Mouse (Mus musculus) liver, embryonic 12.5 days (tissue): ENCODE data around the gene Synm. TPM values are rescaled to one million over a fixed set of nuclear protein-coding genes. Genes with fewer than 3 reads are reported as not detected.

Source experiments
- ATAC-seq: fragments of 200-750 bp; cut with Nextera tagmentation; 2 replicates; pipeline ENCODE4 v1.8.0; 2017; ENCODE audit warnings: moderate number of reproducible peaks, mild to moderate bottlenecking, moderate library complexity
- H3K27ac ChIP-seq: fragments of 300-500 bp; sonication (generic); 2 replicates; pipeline ENCODE4 v1.5.1; 2016; ENCODE audit warnings: mild to moderate bottlenecking
- H3K27me3 ChIP-seq: fragments of 300-500 bp; sonication (generic); replicated peaks from 2 replicates; pipeline ENCODE4 v1.6.1; 2016; ENCODE audit warnings: mild to moderate bottlenecking, moderate library complexity
- H3K36me3 ChIP-seq: fragments of 300-500 bp; sonication (generic); 2 replicates; pipeline ENCODE4 v1.6.1; 2016; ENCODE audit warnings: mild to moderate bottlenecking, moderate library complexity
- H3K4me1 ChIP-seq: fragments of 300-500 bp; sonication (generic); 2 replicates; pipeline ENCODE4 v1.6.1; 2016
- H3K4me2 ChIP-seq: fragments of 300-500 bp; sonication (generic); 2 replicates; pipeline ENCODE4 v1.6.1; 2016; ENCODE audit warnings: mild to moderate bottlenecking, moderate library complexity
- H3K4me3 ChIP-seq: fragments of 300-500 bp; sonication (generic); 2 replicates; pipeline ENCODE4 v1.5.1; 2016; ENCODE audit warnings: mild to moderate bottlenecking, moderate library complexity
- H3K9ac ChIP-seq: fragments of 300-500 bp; sonication (generic); 2 replicates; pipeline ENCODE4 v1.6.1; 2016; ENCODE audit warnings: mild to moderate bottlenecking, moderate library complexity
- H3K9me3 ChIP-seq: fragments of 300-500 bp; sonication (generic); replicated peaks from 2 replicates; pipeline ENCODE4 v1.6.1; 2016; ENCODE audit warnings: mild to moderate bottlenecking, moderate library complexity
- WGBS: fragments of 180-500 bp; shearing (Covaris S2); methylation state at CpG from one replicate; pipeline ENCODE4 v1.1.7; 2016; ENCODE audit not compliant: insufficient replicate concordance; 5-methylcytosine and 5-hydroxymethylcytosine counted together
- polyA plus RNA-seq: library from polyadenylated mRNA; unstranded; fragments of >200 nt; fragmentation: Nextera tagmentation; extraction: Ambion mirVana; gene quantifications from 2 replicates; pipeline ENCODE4 v1.2.1, GENCODE M21; 2016

Gene Synm
- polyA plus RNA-seq, 1 experiment from 2014 or later = 0.13 TPM

- Histone ChIP-seq H3K4me2 (no peak overlapping the region), H3K36me3 (peaks cover 9% of the 10 kb centered on the region), H3K9me3 (no peaks in the 10 kb centered on the region), H3K27ac (no peak overlapping the region), H3K9ac (no peak overlapping the region), H3K4me3 (no peak overlapping the region), H3K27me3 (no peaks in the 10 kb centered on the region), H3K4me1 (no peaks in the 10 kb centered on the region)
- no peak for ATAC-seq
- 50% methylated on average over 10 of the region's 10 CpGs for WGBS
Measured at GRCm38 (mm10) chr7:67716925-67717324, 42.6 kb downstream of the Synm start.

DNA sequence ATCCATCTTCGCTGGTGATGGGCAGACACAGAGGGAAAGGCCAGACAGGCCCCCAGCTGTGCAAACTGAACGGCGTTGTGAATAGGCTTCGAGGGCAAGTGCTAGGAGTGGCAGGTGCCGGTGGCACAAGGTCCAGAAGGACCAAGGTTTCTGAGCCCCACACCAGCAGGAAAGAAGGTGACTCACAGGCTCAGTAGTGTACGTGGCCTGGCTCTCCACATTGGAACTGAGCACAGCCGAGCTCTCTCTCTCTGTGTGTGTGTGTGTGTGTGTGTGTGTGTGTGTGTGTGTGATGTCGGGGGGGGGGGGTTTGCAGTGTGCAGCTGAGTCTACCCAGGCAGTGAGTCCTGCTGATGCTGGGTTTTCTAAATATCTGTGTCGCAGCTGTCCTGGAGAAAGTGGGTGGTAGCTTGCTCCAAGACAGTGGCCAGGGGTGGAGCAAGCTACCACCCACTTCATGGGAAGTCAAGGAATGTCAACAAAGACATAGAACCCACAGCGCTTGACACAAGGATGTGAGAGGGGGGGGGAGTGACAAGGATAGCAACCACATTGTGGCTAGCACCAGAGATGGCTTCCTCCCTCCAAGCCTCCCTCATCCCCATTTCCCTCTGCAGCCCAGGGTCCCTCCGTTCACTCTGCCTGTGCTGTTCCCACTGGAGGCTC lies 43.2 kb downstream of the Synm start:
- 64% methylated on average over 9 of the region's 11 CpGs for WGBS
- H3K9ac ChIP-seq = no peak overlapping the region
- H3K4me3 ChIP-seq = no peak overlapping the region
- H3K9me3 ChIP-seq = no peaks in the 10 kb centered on the region
- H3K27me3 ChIP-seq = no peaks in the 10 kb centered on the region
- H3K27ac ChIP-seq = no peak overlapping the region
- H3K4me2 ChIP-seq = no peak overlapping the region
- no peak for ATAC-seq
- H3K4me1 ChIP-seq = no peaks in the 10 kb centered on the region
- H3K36me3 ChIP-seq = peaks cover 13% of the 10 kb centered on the region

- Histone ChIP-seq H3K4me1 (peaks cover 11% of the 10 kb centered on the region), H3K9ac (no peak overlapping the region), H3K27ac (no peak overlapping the region), H3K4me2 (no peak overlapping the region), H3K27me3 (no peaks in the 10 kb centered on the region), H3K9me3 (no peaks in the 10 kb centered on the region), H3K36me3 (peaks cover 18% of the 10 kb centered on the region), H3K4me3 (no peak overlapping the region)
- no peak for ATAC-seq
- WGBS = 63% methylated on average over 7 of the region's 7 CpGs
Measured at GRCm38 (mm10) chr7:67715176-67715575, 44.4 kb downstream of the Synm start.

- no peak for ATAC-seq
- no peak overlapping the region for H3K4me3 ChIP-seq
- H3K9ac ChIP-seq = no peak overlapping the region
- H3K4me1 ChIP-seq = peaks cover 16% of the 10 kb centered on the region
- no peak overlapping the region for H3K4me2 ChIP-seq
- no peaks in the 10 kb centered on the region for H3K27me3 ChIP-seq
- peaks cover 18% of the 10 kb centered on the region for H3K36me3 ChIP-seq
- 81% methylated on average over 19 of the region's 19 CpGs for WGBS
- no peaks in the 10 kb centered on the region for H3K9me3 ChIP-seq
- no peak overlapping the region for H3K27ac ChIP-seq
Measured at GRCm38 (mm10) chr7:67713820-67714510, 45.6 kb downstream of the Synm start.

DNA sequence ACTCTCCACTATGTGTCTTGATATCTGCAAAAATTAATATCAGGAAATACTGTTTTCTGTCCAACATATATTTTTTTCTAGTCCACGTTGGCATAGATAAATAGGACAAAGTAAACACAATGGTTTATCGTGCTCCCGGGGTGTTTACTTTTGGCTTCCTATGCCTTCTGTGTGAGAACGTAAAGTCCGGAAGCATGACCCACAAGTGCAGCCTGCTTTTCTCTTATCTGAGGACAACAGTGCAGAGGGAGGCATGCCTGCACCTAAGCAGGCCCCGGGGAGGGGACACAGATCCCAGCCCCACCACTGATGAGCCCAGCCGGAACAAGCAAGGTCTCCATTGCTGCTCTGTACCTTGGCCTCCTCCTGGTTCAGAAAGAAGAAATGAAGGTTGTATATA lies 49.3 kb downstream of the Synm start:
- Histone ChIP-seq H3K4me1 (peaks cover 16% of the 10 kb centered on the region), H3K27ac (peak overlapping the region; percentile 54; the same call in 1 of the 2 replicates), H3K4me3 (no peak overlapping the region), H3K4me2 (peak overlapping the region; percentile 38), H3K9ac (no peak overlapping the region), H3K9me3 (no peaks in the 10 kb centered on the region), H3K36me3 (peaks cover 18% of the 10 kb centered on the region), H3K27me3 (no peaks in the 10 kb centered on the region)
- 26% methylated on average over 7 of the region's 7 CpGs for WGBS
- peak; percentile 90 for ATAC-seq

DNA sequence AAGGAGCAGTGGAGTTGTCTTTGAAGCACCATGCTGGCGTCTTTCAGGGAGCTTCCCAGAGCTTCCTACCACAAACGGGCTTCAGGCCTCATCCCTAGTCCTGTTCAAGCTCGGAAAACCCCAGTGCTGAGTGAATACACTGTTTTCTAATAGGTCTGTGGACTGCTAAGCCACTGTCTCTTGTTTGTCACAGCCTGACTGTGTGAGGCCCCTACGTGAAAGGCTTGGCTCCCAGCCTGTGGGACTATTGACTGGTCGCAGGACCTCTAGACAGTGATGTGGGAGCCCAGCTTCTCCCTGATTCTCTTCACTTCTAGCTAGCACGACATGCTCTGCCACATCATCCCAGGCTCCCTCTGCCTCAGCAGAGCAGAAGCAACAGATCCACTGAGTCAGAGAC lies 51.4 kb downstream of the Synm start:
- no peaks in the 10 kb centered on the region for H3K27me3 ChIP-seq
- H3K9ac ChIP-seq = no peak overlapping the region
- H3K4me3 ChIP-seq = no peak overlapping the region
- no peak overlapping the region for H3K4me2 ChIP-seq
- H3K27ac ChIP-seq = no peak overlapping the region
- WGBS = 67% methylated on average over 6 of the region's 6 CpGs
- ATAC-seq = no peak
- peaks cover 17% of the 10 kb centered on the region for H3K36me3 ChIP-seq
- H3K4me1 ChIP-seq = peaks cover 16% of the 10 kb centered on the region
- H3K9me3 ChIP-seq = no peaks in the 10 kb centered on the region

DNA sequence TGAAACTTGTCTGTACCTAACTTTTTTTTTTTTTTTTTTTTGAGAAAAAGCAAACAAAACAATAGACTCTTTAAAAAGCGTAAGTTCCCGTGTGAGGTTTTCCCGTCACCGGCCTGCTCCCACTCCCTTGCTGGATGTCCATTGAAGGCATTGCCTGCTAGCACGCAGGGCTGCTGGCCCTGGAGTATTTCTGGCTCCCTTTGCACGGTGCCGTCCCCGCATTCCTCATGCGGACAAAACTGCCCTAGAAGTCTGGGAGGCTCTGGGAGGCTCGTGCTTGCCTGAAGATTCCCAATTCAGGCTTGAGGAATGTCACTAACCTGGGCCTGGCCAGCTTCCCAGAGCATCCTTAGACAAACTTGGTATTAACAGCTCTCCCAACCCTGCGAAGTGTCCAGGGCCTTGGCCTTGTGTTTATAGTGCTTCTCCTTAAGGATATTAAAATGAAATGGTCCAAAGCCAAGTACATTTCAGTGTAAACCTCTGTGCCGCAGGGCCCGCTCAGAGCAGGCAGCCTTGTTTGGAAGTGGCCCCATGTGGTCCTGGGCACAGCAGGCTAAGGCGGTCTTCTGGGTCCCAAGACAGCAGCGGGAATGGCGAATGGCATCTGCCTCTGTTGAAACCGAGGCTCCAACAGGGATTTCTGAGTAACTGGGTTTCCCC lies 58.2 kb downstream of the Synm start:
- H3K9me3 ChIP-seq = no peaks in the 10 kb centered on the region
- H3K9ac ChIP-seq = no peak overlapping the region
- H3K4me2 ChIP-seq = no peak overlapping the region
- H3K36me3 ChIP-seq = peaks cover 6% of the 10 kb centered on the region; the same call in 1 of the 2 replicates
- H3K4me3 ChIP-seq = no peak overlapping the region
- H3K4me1 ChIP-seq = 0 out of 2 replicates have a peak, but pooled peaks cover 5% of the 10 kb centered on the region
- ATAC-seq = no peak
- H3K27ac ChIP-seq = no peak overlapping the region
- 71% methylated on average over 17 of the region's 17 CpGs for WGBS
- no peaks in the 10 kb centered on the region for H3K27me3 ChIP-seq

DNA sequence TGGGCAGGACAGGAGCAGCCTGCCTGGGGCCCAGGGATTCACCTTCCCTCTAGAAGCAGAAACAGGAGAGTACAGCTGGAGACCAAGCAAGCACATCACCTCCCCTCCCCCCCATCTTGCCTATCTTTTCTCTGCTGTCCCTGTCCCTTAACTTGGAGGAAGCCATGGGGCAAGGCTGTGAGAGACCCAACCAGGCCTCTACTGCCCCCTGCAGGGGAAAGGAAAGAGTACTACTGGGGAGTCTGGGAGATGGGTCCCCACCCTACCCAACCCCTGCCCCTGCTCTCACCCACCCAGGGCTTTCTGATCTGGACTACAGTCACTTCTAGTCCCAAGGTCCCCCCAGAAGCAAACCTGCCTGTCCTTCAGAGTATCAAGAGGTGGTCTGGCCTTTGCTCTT lies 58.7 kb downstream of the Synm start:
- no peaks in the 10 kb centered on the region for H3K9me3 ChIP-seq
- no peak overlapping the region for H3K9ac ChIP-seq
- H3K4me3 ChIP-seq = no peak overlapping the region
- H3K36me3 ChIP-seq = peaks cover 6% of the 10 kb centered on the region; the same call in 1 of the 2 replicates
- no peak overlapping the region for H3K27ac ChIP-seq
- H3K4me1 ChIP-seq = 0 out of 2 replicates have a peak, but pooled peaks cover 5% of the 10 kb centered on the region
- no peak overlapping the region for H3K4me2 ChIP-seq
- peak; percentile 61; the same call in 1 of the 2 replicates for ATAC-seq
- H3K27me3 ChIP-seq = no peaks in the 10 kb centered on the region

DNA sequence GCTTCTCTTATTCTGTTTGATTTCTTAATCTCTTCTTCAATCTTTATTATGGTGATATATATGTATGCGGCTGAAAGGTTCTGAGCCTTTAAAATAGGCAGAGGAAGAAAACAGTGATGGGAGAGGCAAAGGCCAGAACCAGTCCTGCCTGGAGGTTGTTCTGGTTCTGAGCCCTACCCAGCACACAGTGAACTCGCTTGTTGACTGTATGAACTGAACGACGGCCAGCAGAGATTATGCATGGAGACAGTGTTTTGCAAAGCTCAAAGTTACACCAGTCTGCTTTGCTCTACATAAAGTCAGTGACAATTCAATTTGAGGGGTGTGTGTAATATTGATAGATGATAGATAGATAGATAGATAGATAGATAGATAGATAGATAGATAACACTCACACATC lies 60.2 kb downstream of the Synm start:
- H3K4me3 ChIP-seq = no peak overlapping the region
- no peak overlapping the region for H3K9ac ChIP-seq
- 0 out of 2 replicates have a peak, but pooled peaks cover 5% of the 10 kb centered on the region for H3K4me1 ChIP-seq
- H3K27ac ChIP-seq = no peak overlapping the region
- 84% methylated on average over 4 of the region's 4 CpGs for WGBS
- no peaks in the 10 kb centered on the region for H3K9me3 ChIP-seq
- ATAC-seq = no peak
- no peaks in the 10 kb centered on the region for H3K27me3 ChIP-seq
- H3K36me3 ChIP-seq = peaks cover 6% of the 10 kb centered on the region; the same call in 1 of the 2 replicates
- no peak overlapping the region for H3K4me2 ChIP-seq

- no peak for ATAC-seq
- 84% methylated on average over 28 of the region's 28 CpGs for WGBS
- H3K27ac ChIP-seq = no peak overlapping the region
- H3K27me3 ChIP-seq = no peaks in the 10 kb centered on the region
- H3K4me1 ChIP-seq = 0 out of 2 replicates have a peak, but pooled peaks cover 5% of the 10 kb centered on the region
- H3K9me3 ChIP-seq = no peaks in the 10 kb centered on the region
- H3K9ac ChIP-seq = no peak overlapping the region
- H3K4me2 ChIP-seq = no peak overlapping the region
- peaks cover 6% of the 10 kb centered on the region; the same call in 1 of the 2 replicates for H3K36me3 ChIP-seq
- H3K4me3 ChIP-seq = no peak overlapping the region
Measured at GRCm38 (mm10) chr7:67697892-67698630, 61.5 kb downstream of the Synm start.

- Histone ChIP-seq H3K4me2 (no peak overlapping the region), H3K9me3 (no peaks in the 10 kb centered on the region), H3K27ac (no peak overlapping the region), H3K4me3 (no peak overlapping the region), H3K36me3 (peaks cover 6% of the 10 kb centered on the region; the same call in 1 of the 2 replicates), H3K9ac (no peak overlapping the region), H3K4me1 (peaks cover 15% of the 10 kb centered on the region; the same call in 1 of the 2 replicates), H3K27me3 (no peaks in the 10 kb centered on the region)
- WGBS = 60% methylated on average over 7 of the region's 7 CpGs
- no peak for ATAC-seq
Measured at GRCm38 (mm10) chr7:67695906-67696305, 63.6 kb downstream of the Synm start.
